Mouse (Mus musculus) megakaryocyte progenitor cell, adult 5-6 weeks (primary cell): ENCODE measurements at regions not wholly inside any gene's neighbourhood (a gene's known extent, or its start where the extent isn't known, plus 50 kb on each side); places are given as distances from the start of the nearest gene placed in this dataset.
A peak's percentile ranks its signal among the peaks of the same experiment; 100 is the strongest.

Experiments
- ATAC-seq: replicated peaks from 2 replicates; pipeline ENCODE4 v1.8.0; 2016; ENCODE audit warnings: mild to moderate bottlenecking, moderate TSS enrichment, inconsistent platforms; ENCODE audit not compliant: poor library complexity

DNA sequence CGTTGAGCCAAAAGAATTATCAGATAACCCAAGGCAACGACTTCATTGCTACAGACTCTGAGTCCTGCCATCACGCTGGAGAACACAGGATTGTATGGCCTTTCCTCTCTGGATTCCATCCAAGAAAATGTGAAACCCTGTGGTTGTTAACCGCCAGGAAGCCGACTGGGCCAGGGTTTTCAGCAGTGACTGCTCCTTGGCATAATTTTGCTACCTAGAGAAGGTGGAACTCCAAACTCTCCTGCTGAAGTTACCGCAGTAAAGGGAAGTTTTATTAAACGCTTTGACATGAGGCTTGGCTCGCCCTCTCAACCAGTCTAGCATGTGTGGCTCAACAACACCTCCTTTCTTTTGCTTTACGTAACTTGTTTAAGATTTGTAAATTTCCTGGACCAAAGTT is 116.9 kb downstream of the Wif1 start:
- ATAC-seq: peak; percentile 76

DNA sequence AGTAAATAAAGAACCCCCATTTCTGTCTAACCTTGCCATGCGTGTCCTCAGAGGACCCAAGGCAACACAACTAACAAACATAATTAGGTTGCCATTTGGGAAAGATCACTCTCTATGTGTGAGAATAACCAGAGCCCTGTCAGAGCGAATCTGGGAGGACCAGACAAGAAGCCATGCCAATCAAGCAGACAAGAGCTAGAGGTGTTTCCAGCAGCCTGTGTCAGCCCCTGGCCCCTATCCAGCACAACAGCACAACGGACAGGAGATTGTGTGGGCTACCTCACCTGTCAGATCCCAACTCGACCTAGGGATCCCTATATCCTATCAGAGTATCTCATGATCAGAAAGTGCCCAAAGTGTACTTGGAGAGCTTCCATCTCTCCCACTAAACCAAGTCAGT is 119.9 kb downstream of the Wif1 start:
- ATAC-seq: no peak

DNA sequence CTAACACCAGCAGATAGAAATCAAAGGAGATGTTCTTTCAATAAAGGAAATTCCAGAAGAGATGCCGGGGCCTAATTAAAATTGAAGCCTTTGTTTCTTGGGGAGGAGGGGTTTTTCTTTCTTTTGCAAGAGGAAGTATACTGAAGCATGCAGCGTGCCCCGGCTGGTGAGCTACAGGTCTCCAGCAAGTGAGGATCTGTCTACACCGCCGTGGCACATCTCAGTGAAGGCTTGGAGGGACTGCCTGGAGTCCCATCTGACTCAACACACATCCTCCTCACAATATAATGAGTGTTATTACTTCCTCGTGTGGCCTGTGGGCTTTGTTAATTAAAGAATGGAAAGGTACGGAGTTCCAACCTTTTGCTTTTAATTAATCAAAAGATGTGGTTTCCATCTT is 126.7 kb downstream of the Wif1 start:
- 0 out of 2 replicates have a peak, but pooled peaks have one; percentile 34 for ATAC-seq

DNA sequence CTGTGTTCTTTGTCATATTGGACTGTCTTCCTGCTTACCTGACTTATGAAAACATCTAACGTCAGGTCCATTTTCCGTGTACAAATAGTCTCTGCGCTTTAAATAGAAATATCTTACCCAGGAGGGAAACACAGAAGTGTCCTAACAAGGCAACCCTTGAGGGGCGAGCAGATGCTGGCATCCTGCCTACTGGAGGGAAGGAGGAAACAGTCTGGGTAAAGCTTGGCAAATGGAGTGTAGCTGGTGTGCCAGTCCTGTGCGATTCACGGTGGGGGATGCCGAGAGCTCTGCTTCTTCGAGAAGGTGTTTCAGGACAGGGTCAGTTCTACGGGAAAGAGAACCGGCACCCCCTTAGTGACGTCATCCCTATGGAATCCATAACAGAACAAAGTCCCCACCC is 127.4 kb downstream of the Wif1 start:
- peak; percentile 46; the same call in 1 of the 2 replicates for ATAC-seq

DNA sequence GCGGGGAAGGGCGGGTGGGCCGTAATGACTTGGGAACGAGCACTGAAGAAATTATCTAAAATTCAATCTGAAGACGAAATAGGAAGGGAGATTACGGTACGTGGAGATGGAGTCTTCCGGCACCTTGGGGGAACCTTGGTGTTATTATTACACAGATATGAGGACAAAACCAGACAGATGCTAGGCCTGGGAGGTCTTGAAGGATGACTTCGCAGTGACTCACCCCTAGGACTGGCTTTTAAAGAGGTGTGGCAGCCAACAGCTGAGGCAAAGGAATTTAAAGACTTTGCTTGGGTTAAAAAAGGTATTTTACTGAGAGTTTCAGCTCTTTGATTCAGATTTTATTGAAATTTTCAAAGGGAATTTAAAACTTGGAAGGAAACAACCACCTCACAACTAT is 140.3 kb downstream of the Wif1 start:
- no peak for ATAC-seq

DNA sequence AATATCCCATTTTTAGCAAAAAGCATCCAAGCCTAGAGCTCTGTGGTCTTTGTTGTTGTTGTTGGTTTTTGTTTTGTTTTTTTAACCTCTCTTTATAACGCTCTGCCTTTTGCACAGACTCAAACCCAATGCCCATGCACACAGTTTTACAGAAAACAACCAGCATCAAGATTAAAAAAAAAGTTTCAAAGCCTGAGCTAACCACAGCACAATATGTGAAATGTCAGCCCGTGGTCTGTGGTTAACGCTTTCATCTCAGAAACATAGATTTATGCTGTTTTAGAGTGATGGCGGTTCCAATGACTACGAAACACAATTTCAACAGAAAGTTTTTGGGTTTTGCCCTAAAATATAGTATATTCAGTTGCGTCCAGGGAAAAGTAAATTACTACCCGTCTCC is 155.4 kb downstream of the Wif1 start:
- peak; percentile 50; the same call in 1 of the 2 replicates for ATAC-seq

DNA sequence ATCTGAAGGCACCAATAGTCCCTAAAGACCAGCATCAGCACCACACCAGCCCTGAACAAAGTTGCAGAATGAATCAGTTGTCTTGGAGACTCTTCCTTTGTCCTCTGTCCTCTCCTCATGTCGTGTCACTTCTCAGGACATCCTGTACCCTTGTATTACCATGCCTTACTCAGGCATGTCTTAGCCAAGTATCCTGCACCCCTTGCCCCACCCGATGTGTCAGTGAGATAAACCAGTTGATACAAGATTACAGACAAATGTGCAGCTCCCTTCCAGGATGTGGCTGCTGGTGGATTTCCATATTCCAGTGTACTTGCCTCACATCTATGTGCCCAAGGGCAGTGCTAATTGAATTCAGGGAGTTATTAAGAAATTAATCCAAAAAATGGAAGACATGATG is 151.8 kb downstream of the Tbc1d30 start:
- ATAC-seq: no peak

DNA sequence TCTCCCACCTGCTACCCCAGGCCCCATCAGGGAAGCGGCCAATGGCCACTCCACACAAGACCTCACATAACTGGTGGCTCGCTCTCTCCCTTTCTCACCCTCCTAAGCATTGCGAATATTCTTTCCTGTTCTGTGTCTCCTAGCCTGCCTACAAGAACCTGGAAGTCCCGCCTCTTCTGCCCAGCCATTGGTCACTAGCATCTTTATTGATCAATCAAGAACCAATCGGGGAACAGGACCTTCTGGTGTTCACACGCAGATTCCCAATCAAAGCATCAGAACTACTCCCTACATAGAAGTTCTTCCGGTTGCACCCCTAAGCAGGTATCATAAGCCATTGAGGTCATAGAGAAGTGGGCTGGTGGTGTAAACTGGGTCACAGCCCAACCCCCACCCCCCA is 148.5 kb downstream of the Tbc1d30 start:
- ATAC-seq: no peak

DNA sequence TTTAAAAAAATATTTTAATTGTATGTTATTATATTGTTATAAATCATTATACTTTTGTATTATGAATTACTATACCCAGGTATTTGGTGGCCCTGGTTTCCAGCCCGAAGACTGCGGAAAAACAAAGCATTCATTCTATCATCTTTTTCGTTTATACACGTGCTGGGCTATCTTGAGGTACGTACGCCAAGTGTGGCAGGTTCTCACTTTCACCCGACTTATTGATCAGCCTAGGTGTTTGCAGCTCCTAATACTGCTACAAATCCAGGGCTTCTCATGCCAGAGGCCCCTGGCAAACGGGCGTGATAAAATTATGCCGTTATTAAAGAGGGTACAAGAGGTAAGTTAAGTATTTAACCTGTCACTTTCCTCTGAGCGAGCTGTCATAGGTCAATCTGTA is 145.5 kb downstream of the Tbc1d30 start:
- ATAC-seq: no peak

DNA sequence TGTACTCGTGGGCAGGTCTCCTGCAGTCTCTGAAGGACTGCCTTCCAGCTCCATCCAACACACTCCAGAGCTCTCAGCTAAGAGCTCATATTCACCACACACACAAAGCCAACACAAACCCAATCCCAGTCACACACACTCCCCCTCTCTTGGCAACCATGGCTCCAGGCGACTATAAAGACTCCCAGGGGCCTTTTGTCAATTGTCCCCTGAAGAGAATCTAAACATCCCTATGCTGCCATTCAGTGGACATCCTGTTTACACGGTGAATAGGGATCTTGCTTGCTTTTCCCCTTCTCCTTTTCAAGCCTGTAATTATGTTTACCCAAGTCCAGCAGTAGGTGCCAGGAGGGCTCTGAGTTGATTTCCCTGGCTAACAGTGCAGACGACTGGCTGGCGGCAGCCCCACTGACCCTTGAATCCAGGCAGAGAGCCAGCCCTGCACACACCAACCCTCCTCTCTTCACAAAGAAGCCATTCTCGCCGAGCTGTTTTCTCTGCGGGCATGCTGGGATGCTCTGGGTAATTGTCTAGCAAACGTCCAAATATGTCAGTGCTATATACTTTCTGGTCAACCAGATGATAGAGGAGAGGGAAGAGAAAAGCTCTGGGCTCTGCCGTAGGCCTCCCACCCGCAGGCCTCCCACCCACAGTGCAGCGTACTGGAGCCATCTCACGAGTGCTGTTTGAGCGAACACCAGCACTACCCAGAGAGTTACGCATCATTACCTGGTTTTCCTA is 144.9 kb downstream of the Tbc1d30 start:
- no peak for ATAC-seq

DNA sequence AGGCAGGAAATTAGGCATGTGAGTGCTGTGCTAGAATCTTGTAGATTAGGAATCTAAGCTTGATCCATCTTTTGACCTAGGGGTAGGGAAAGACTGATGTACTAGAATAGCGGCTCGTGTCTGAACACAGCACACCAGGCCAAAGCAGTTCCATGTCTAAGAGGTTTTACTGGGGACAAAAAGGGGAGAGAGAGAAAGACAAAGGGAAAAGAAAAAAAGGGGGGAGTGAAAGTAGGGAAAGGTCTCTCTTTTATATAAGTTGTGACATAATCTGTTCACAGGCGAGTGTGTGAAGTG is 144.4 kb downstream of the Tbc1d30 start:
- no peak for ATAC-seq
